Mouse (Mus musculus): ENCODE results near the gene Mfsd4b2.

The Mfsd4b2 gene

GRCm38 (mm10) chr10:39893702-39894697, 32.7 kb downstream of the Mfsd4b2 start:
- DNase-seq (ENCODE audit: low read depth, low spot score) = no peak

- DNase-seq (ENCODE audit: low read depth, low spot score) = no peak
These were observed 38.1 kb downstream of the Mfsd4b2 start for GRCm38 (mm10) chr10:39888621-39889020.
